Mouse (Mus musculus) stomach, embryonic 14.5 days (tissue): Measurements from ENCODE around the gene Camk2d. TPM values are rescaled to one million over a fixed set of nuclear protein-coding genes. Genes with fewer than 3 reads are reported as not detected.

Experiments used
- ATAC-seq: fragments of 200-750 bp; cut with Nextera tagmentation; 2 replicates; pipeline ENCODE4 v1.8.0; 2017; ENCODE audit warnings: low read depth, moderate TSS enrichment; ENCODE audit not compliant: insufficient number of reproducible peaks, insufficient read depth, low FRiP score
- H3K27ac ChIP-seq: fragments of 300-500 bp; sonication (generic); 2 replicates; pipeline ENCODE4 v1.5.1; 2014; ENCODE audit warnings: mild to moderate bottlenecking, low read length, moderate library complexity, mixed read lengths
- H3K27me3 ChIP-seq: fragments of 300-500 bp; sonication (generic); 2 replicates; pipeline ENCODE4 v1.6.1; 2014; ENCODE audit warnings: low read length, control low read depth, mixed read lengths; ENCODE audit not compliant: control insufficient read depth, insufficient read depth
- H3K36me3 ChIP-seq: fragments of 300-500 bp; sonication (generic); 2 replicates; pipeline ENCODE4 v1.6.1; 2014; ENCODE audit warnings: mild to moderate bottlenecking, control low read depth, low read length, moderate library complexity, mixed read lengths; ENCODE audit not compliant: control insufficient read depth, insufficient read depth
- H3K4me1 ChIP-seq: fragments of 300-500 bp; sonication (generic); 2 replicates; pipeline ENCODE4 v1.6.1; 2014; ENCODE audit warnings: low read length, control low read depth, mixed read lengths; ENCODE audit not compliant: control insufficient read depth, insufficient read depth
- H3K4me2 ChIP-seq: fragments of 300-500 bp; sonication (generic); replicated peaks from 2 replicates; pipeline ENCODE4 v1.6.1; 2014; ENCODE audit warnings: low read depth, low read length, control low read depth
- H3K4me3 ChIP-seq: fragments of 300-500 bp; sonication (generic); 2 replicates; pipeline ENCODE4 v1.5.1; 2014; ENCODE audit warnings: low read depth, low read length, control low read depth
- H3K9ac ChIP-seq: fragments of 300-500 bp; sonication (generic); replicated peaks from 2 replicates; pipeline ENCODE4 v1.6.1; 2014; ENCODE audit warnings: low read depth, mild to moderate bottlenecking, control low read depth, low read length, moderate library complexity, mixed read lengths
- H3K9me3 ChIP-seq: fragments of 300-500 bp; sonication (generic); 2 replicates; pipeline ENCODE4 v1.6.1; 2016; ENCODE audit warnings: low read depth, low read length, control low read depth; ENCODE audit not compliant: control insufficient read depth
- WGBS: fragments of 180-500 bp; shearing (Covaris S2); extraction: QIAGEN DNeasy Blood & Tissue Kit; methylation state at CpG from one replicate; pipeline ENCODE4 v1.1.7; 2014; 5-methylcytosine and 5-hydroxymethylcytosine counted together
- polyA plus RNA-seq: library from polyadenylated mRNA; unstranded; fragments of >200 nt; fragmentation: Nextera tagmentation; extraction: Ambion mirVana; gene quantifications from 2 replicates; pipeline ENCODE4 v1.2.1, GENCODE M21; 2014

Gene Camk2d
- polyA plus RNA-seq, 1 experiment from 2014 or later, result 49.0 TPM

DNA sequence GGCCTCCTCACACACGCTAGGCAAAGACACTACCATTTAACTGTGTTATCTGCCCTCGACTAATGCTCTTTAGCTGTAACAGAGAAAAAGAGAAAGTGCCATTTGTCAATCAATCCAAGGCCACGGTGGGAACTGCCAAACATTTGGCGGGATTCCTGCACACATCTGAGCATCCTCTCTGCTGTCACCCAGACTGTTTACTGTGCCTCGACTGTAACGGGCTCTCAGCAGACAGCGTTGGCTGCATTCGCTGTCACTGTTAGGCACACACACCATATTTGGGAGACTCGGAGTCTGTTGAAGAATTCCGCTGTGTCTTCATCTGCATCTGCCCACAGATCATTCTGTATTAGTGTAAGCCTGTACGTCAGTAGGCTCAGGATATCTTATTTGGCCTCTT is 6.7 kb downstream of the Camk2d start:
- H3K9me3 ChIP-seq, result no peaks in the 10 kb centered on the region
- H3K27me3 ChIP-seq, result no peaks in the 10 kb centered on the region
- 67% methylated on average over 11 of the region's 11 CpGs for WGBS
- H3K4me2 ChIP-seq, result no peak overlapping the region
- 0 out of 2 replicates have a peak, but pooled peaks cover 6% of the 10 kb centered on the region for H3K4me1 ChIP-seq
- no peak overlapping the region for H3K4me3 ChIP-seq
- H3K9ac ChIP-seq, result no peak overlapping the region
- H3K27ac ChIP-seq, result no peak overlapping the region
- no peak for ATAC-seq
- H3K36me3 ChIP-seq, result no peaks in the 10 kb centered on the region; the same call in 1 of the 2 replicates

DNA sequence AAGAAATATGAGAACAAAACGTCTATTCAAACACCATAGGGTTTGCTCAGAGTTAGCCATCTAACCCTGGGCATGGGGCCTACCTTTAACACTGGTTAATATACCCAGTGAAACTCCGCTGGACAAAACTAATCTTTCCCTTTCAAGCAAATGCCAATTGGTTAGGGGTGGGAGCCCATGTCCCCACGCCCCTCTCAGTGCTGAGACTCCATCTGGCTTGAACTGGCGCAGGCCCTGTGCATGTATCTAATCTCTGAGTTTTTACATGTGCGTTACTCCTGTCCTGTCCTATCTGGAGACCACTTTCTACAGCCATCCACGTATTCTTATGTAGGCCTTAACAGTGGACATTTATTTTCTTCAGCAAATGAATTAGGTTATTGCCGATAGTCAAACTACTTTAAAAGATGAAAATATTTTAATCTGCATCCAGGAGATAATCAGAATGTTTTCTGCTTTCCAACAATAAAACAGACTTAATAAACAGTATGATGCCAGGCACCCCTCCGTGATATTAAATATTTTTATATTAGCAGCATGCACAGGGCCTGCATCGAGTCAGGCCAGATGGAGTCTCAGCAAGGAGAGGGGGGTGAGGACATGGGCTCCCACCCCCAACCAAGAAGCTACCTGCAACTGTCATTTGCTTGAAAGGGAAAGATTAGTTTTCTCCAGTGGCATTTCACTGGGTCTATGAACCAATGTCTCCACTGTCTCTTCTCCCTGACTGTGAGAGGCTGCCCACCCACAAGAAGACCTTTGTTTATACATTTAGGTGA is 8.7 kb downstream of the Camk2d start:
- H3K36me3 ChIP-seq, result no peaks in the 10 kb centered on the region; the same call in 1 of the 2 replicates
- no peak overlapping the region for H3K27ac ChIP-seq
- 0 out of 2 replicates have a peak, but pooled peaks cover 3% of the 10 kb centered on the region for H3K4me1 ChIP-seq
- no peak overlapping the region for H3K9ac ChIP-seq
- H3K27me3 ChIP-seq, result no peaks in the 10 kb centered on the region
- H3K9me3 ChIP-seq, result no peaks in the 10 kb centered on the region
- no peak for ATAC-seq
- WGBS, result 87% methylated on average over 9 of the region's 9 CpGs
- H3K4me3 ChIP-seq, result no peak overlapping the region
- no peak overlapping the region for H3K4me2 ChIP-seq

DNA sequence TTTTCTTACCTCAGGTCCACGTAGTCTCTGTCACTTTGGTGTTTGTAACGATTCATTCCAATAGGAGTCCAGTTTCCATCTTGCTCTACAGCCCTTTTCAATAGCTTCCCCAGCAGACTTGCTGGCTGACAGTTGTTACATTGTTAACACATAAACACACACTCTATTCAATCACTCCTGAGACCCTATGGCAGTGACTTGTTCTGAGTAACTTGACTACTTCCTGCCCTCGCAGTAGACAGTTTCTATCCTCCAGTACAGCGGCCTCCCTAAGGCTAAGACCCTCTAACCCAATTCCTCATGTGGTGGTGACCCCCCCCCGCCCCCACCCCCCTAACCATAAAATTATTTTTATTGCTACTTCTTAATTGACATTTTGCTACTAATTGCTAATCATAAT is 13.2 kb downstream of the Camk2d start:
- Histone ChIP-seq H3K9ac (no peak overlapping the region), H3K27me3 (no peaks in the 10 kb centered on the region), H3K4me2 (no peak overlapping the region), H3K9me3 (no peaks in the 10 kb centered on the region), H3K4me1 (peaks cover 12% of the 10 kb centered on the region; the same call in 1 of the 2 replicates), H3K27ac (no peak overlapping the region), H3K36me3 (no peaks in the 10 kb centered on the region), H3K4me3 (no peak overlapping the region)
- no peak for ATAC-seq
- WGBS, result 46% methylated on average over 5 of the region's 5 CpGs

DNA sequence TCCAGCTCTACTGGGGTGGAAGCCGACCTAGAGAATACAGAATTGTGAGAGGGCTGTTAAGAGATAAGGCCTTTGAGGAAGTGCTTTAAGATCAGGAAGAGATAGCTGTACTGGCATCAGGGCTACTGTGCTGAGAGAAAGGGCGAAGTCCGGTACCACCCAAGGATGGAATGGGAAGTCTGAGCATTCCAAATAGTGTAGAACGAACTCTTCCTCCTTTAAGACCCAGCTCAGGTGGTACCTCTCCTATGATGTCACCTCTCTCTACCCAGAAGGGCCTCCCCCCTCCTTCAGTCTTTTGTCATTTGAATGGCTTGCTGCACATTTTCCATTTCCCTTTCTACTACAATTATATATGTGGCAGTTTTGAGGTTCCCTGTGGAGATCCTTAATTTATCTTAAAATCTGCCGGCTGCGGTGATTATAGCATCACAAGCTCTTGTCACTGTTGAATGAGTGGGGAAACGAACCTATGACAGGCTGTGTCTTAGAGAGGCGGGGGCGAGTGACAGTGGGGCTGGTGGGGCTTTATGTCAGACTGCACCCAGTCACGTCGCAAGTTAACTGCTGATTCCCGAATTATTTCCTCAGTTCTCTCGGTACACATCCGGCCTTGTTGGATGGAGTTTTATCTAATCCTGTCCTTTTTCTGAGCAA is 13.8 kb downstream of the Camk2d start:
- H3K9me3 ChIP-seq, result no peaks in the 10 kb centered on the region
- no peak overlapping the region for H3K27ac ChIP-seq
- no peak overlapping the region for H3K4me2 ChIP-seq
- no peaks in the 10 kb centered on the region for H3K27me3 ChIP-seq
- H3K4me1 ChIP-seq, result peaks cover 12% of the 10 kb centered on the region; the same call in 1 of the 2 replicates
- H3K9ac ChIP-seq, result no peak overlapping the region
- no peak overlapping the region for H3K4me3 ChIP-seq
- 71% methylated on average over 14 of the region's 14 CpGs for WGBS
- ATAC-seq, result peak; percentile 68
- no peaks in the 10 kb centered on the region for H3K36me3 ChIP-seq

DNA sequence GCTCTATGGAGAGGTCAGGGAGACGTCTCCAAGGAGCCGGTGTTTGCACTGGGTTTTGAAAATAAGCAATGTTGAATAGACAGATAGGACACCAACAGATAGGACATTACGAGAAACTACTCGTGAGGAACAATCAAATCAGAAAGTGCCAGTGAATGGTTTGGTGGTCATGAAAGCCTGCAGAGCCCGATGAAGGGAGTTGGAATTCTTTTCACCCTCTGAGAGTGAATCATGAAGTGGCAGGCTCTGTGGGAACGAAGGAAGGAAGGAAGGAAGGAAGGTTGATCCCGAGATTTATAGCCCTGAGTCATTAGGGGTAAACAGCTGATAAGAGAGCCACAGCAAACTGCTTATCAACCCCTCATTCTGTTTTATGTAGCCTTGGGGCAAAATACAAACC is 15.5 kb downstream of the Camk2d start:
- Histone ChIP-seq H3K4me2 (no peak overlapping the region), H3K27me3 (no peaks in the 10 kb centered on the region), H3K4me3 (no peak overlapping the region), H3K27ac (0 out of 2 replicates have a peak overlapping the region, but pooled peaks have one; percentile 10), H3K36me3 (no peaks in the 10 kb centered on the region), H3K4me1 (peaks cover 12% of the 10 kb centered on the region; the same call in 1 of the 2 replicates), H3K9me3 (no peaks in the 10 kb centered on the region), H3K9ac (no peak overlapping the region)
- WGBS, result 25% methylated on average over 7 of the region's 7 CpGs
- ATAC-seq, result no peak

DNA sequence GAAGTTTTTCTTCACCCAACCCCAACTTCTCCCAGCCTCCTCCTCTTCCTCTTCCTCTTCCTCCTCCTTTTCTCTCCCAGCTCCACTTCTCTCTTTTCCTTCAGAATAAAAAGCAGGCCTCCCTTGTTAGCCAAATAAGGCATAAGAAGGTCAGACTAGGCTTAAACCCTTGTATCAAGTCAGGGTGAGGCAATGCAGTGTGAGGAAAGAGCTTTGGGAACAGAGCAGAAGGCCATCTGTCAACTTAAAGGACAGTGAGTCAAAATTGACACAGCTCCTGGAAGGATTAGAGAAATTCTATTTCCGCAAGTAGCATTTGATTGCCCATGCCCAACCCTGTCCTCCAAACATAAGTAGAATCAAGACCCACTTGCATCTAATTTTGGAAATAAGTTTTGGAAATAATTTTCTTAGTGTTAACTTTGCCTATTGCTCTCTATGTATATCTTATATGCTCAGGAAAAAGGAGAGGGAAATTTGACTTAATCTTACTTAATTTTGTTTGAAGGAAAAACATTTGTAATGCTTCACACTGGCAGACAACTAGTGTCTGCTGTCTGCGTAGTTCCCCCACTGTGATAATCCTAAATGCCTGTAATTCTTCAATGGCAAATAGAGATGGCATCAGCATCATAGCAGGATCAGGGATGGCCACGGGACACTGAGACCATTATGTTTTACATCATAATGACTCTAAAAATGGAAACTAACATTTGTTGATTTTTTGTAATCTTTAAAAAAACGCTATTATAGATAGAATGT is 16.8 kb downstream of the Camk2d start:
- H3K36me3 ChIP-seq, result no peaks in the 10 kb centered on the region
- no peak overlapping the region for H3K4me3 ChIP-seq
- H3K4me1 ChIP-seq, result peaks cover 12% of the 10 kb centered on the region; the same call in 1 of the 2 replicates
- WGBS, result 56% methylated on average over 4 of the region's 4 CpGs
- H3K27me3 ChIP-seq, result no peaks in the 10 kb centered on the region
- H3K9me3 ChIP-seq, result no peaks in the 10 kb centered on the region
- no peak overlapping the region for H3K9ac ChIP-seq
- ATAC-seq, result no peak
- H3K27ac ChIP-seq, result no peak overlapping the region
- H3K4me2 ChIP-seq, result no peak overlapping the region

DNA sequence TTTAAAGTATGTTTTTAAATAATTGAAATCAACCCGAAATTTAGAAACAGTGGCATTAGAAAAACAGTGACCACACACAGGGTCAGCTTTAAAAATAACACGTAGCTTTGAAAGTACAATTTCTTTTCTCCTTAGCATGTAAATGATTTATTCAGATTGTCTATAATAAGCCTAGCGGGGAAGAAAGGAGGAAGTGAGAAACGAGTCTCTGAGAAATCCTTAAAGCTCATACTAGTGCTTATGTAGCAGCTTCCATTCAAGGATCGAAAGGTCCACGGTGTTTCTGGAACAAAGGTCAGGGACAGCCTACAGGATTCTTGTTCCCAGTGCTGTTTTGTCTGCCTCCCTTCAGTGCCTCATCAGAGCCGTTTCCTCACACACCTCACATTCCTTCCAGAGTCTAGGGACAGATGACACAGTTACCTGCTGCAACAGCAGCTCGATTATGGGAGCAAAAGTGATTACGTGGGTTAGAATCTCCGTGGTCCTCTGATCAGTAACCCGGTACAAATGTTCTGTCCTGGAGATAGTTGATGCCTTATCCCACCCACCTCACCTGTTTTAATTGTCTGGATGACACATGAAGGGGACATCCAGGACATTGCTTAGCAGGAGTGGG is 17.5 kb downstream of the Camk2d start:
- Histone ChIP-seq H3K27ac (no peak overlapping the region), H3K4me2 (no peak overlapping the region), H3K9ac (no peak overlapping the region), H3K9me3 (no peaks in the 10 kb centered on the region), H3K36me3 (no peaks in the 10 kb centered on the region), H3K4me3 (no peak overlapping the region), H3K27me3 (no peaks in the 10 kb centered on the region), H3K4me1 (peaks cover 12% of the 10 kb centered on the region; the same call in 1 of the 2 replicates)
- ATAC-seq, result no peak
- 59% methylated on average over 11 of the region's 11 CpGs for WGBS

DNA sequence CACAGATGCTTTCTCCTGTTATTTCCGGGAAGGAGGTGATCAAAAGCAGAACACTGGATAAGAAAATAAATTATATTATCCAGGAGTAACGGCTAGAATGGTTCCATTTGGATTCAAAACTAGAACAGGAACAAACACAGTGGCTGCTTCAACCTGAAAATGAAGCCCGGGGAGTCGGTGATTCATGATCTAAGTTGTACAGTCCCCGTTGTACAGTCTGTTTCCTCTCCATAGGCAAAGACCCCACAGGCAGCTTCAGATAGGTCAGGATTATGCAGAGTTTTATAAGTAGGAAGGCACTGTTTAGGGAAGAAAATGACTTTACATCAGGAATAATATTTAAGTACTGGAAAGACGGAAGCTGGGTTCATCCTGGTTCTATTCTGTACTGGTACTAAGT is 19.2 kb downstream of the Camk2d start:
- ATAC-seq, result no peak
- Histone ChIP-seq H3K9ac (no peak overlapping the region), H3K27ac (no peak overlapping the region), H3K27me3 (no peaks in the 10 kb centered on the region), H3K36me3 (no peaks in the 10 kb centered on the region), H3K4me2 (no peak overlapping the region), H3K4me1 (peaks cover 6% of the 10 kb centered on the region; the same call in 1 of the 2 replicates), H3K4me3 (no peak overlapping the region), H3K9me3 (no peaks in the 10 kb centered on the region)
- 47% methylated on average over 6 of the region's 6 CpGs for WGBS
